Mouse (Mus musculus) spleen, adult 2 months (tissue): Measurements from ENCODE around the gene Hist1h2bb.

Source experiments
- CTCF ChIP-seq: fragments of 200-500 bp; IDR thresholded peaks from 2 replicates; pipeline ENCODE4 v1.5.1; 2011; ENCODE audit warnings: mild to moderate bottlenecking, inconsistent platforms; ENCODE audit not compliant: insufficient read depth, insufficient read length, insufficient replicate concordance; ENCODE audit errors: extremely low read depth
- POLR2A ChIP-seq: fragments of 200-500 bp; IDR thresholded peaks from 2 replicates; pipeline ENCODE4 v1.6.1; 2011; ENCODE audit warnings: low read depth, low read length, inconsistent platforms

DNA sequence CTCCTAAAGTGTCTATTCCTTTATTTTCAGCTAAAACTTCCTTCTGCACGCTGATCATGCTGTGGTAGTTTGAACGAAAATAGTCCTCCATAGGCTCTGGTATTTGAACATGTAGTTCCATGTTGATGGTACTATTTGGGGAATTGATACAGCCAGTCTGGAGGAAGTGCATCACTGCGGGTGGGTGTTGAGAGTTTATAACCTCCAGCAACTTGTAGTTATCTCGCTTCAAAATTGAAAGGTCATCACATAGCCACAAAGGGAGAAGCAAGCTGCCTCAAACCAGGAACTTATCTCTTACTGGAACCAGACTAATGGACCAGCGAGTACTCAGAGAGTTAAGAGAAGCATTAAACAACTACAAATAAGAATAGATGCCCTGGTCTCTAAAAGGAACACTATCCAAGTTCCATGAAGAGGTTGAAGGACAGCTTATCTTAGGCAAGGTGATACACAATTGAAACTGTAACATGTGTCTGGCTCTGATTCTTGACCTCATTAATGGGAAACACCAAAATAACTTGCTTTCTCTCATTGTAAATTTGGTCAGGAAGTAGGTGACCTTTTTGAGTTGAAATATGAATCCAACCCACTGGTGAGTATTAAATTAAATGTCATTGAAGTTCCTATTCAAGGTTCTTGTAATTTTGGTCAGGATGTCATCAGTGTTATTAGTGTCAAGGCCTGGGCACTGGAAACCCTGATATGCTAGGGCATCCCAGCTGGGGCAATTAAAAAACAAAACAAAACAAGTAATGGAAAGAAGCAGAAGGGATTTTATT, 30.1 kb upstream of the Hist1h2bb start:
- no peak for TF ChIP-seq CTCF
- no peak for TF ChIP-seq POLR2A
